Mouse (Mus musculus): ENCODE measurements around the gene Inf2.

GRCm38 (mm10) chr12:112617184-112617583 lies 28.6 kb downstream of the Inf2 start:
- no peak for TF ChIP-seq CTCF (IDR thresholded peaks at IDR 0.05; ENCODE audit: insufficient read depth, low read length)
- TF ChIP-seq POLR2A (IDR thresholded peaks at IDR 0.05; ENCODE audit: borderline replicate concordance, extremely low read depth, low read depth, low read length): no peak

Data from lung, adult 2 months (tissue).